Mouse (Mus musculus) cerebellum, adult 8-10 months (tissue): ENCODE results near the gene Trat1.

Experiments
- DNase-seq: peaks from one replicate; pipeline ENCODE4 v3.0.0; 2022

Trat1 gene

DNA sequence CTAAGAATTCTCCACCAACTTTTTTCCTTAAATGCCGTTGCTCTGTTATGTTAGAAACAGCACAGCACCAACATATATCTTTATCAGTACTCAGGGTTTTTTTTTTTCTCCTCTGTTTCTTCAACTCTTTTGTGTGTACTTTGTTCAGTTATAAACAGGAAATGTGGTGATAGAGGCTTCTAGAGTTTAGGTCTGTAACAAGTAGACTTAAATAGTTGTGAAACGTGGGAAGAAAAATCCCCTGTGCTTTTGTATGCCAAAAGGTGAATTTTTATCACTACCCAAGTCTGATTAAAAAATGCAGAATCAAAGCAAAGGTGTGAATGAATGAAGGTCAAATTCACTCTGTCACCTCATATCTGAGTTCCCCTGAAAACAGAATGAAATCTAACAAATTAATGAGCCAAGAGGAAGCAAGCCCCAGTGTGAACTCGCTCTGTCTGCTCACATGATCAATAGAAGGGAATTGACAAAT is at the start of gene Trat1:
Trat1 (minus strand) TSS at position 51 of the 475 bp plus-strand sequence.
- no peak for DNase-seq

DNA sequence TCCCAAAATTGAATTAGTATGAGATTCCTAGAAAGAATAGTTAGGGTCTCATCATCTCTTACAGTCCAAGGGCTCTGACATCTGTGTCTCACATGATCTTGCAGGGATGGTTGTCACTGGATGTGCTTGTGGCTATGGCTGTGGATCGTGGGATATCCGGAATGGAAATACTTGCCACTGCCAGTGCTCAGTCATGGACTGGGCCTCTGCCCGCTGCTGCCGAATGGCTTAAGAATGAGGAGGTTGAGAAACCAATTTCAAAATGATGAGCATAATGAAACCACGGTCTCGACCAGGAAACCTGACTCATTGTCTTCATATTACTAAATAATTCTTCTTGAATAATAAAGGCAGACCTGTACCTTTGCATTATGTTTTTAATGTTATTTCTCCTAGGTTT is 46.7 kb upstream of the Trat1 start:
- no peak for DNase-seq

DNA sequence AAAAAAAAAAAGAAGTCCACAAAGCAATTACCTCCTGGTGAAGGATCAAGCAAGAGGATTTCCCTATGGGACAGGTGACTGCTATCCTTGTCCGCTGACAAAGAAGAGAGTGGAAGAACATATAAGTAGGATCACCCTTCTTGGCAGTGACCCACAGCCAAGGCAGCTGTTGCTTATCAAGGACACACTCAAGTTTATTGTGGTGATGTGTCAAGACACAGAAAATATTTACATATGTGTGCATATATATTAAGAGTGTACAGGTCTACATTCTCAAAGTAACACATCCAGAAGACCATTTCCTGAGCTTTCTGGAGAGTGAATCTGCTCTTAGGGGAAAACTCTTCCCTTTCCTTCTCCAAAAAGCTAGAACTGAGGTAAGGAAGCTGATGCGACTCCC is 44.9 kb upstream of the Trat1 start, which contains the start of gene Retnlb:
Retnlb (plus strand) TSS at position 162 of the 400 bp plus-strand sequence.
- DNase-seq = no peak

DNA sequence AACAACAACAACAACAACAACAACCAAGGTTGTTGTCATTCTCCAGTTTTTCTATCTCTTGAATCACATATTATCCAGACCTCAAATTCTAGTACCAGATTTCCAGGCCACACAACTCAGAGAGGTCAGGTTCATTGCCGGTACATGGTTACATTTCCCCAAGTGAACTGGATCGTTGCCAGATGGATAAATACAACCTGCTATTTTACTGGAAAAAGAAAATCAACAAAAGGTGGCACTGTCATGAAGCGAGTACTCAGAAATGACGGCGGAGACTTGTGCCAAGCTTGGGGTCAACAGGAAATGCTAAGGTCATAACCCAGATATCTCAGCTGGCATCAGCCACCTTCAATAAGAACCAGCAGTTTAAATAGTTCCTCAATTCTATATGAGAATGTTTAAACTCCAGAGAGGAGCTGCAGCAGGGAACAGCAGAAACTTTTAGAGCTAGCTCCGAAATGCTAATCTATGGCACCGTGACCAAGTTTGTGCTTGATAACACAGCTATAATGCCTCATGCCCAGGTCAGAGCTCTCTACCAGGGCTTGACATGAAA is 40.1 kb upstream of the Trat1 start:
- DNase-seq = no peak

DNA sequence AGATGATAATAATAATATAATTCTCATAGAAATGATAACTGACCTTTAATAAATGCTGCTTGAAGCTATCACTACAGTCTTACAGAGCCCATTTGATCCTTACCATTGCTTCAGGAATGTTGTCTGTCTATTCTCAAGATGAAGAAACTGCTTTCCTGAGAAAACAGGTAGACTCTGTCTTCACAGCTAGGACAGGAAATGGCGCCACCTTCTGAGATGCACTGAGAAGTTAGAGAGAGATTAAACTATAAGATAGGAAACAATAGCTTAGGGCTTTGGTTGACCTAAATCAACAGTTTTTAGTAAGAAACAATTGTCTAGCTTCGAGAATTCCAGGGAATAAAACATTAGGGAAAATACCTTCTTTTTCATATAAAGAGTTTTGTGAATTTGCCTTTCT is 37.6 kb upstream of the Trat1 start:
- no peak for DNase-seq

DNA sequence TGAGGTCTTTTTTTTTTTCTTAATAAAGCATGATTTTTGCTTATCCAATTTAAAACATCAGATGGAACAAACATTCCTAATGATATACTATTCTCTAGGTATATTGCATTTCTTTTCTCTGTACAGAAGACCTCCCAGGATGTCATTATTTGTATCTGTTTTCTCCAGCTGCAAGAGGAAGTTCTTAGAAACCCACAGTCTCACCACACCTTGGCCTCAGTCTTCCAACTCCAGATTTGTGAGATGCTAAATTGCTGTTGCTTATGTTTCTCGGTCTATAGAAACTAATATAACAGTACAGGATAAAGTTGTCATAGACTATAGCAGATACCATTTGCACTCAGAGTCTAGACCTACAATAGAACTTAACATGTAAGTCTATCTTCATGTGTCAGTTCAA is 34.7 kb upstream of the Trat1 start:
- DNase-seq = no peak

DNA sequence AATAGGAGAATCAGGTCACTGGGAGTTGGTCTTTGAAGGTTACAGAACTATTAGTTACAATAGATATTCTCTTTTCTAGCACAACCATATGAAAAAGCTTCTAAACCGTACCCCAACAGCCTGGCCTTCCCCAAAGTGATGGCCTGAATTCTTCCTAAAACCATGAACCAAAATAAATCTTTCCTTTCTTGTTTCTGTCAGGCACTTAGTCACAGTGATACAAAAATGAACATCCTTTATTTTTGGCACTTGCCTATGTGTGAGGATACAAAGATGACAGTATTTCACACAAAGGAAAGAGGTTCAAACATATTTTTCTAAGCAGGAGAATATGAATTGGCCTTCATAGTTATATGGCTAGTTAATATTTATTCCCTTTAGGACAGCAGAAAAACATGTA is 33.6 kb upstream of the Trat1 start:
- no peak for DNase-seq

DNA sequence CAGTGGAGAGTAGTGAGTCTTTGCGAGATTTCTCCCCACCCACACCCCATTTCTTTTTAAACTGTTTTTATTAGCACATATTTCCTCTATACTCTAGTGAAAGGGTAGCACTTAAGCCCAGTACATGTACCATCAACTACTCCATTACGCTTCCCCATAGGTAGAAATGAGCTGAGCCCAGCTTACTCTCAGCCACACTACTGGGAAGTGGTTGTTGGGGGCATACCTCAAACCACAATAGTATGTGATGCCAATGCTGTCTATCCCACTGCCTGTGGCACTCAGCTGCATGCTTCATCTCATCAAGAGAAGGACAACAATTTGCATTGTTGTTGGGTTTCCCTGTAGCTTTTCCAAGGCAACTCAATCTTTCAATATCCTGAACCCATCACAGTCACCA is 29.1 kb upstream of the Trat1 start:
- DNase-seq = no peak

DNA sequence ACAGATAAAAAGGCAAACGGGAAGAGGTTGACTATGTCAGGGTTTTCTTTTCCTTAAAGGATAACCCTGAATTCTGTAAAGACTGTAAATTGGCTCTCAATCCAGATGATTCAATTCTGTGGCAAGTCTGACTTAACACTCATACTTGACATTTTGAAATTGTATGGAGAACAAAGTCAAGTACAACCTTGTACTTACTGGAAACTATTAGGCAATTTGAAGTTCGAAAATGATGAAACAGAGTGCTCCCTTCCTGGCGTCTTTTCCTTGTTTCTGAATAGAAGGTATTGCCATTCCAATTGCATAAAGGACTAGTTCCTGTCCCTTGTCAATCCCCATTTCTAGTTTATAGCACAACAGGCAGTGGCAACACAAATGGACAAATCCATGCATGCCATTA is 27.6 kb upstream of the Trat1 start:
- DNase-seq = no peak

DNA sequence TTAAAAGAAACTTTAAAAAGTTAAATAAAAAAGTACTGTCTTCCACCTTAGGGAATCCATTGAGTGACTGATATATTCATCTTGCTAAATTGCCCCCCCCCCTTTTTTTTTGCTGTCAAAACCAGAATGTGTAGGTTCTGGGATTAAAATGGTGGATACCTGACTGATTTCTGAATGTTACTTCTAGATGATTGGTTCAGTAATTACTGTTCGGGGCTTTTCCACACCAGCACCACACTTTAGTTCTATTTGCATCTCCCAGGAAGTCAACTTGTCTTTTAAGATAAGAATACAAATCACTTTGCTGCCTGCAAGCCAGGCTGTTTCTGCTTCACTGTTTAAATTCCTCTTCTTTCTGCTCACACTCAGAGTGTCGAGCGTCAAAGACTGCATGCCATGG is 26.5 kb upstream of the Trat1 start:
- DNase-seq = no peak

DNA sequence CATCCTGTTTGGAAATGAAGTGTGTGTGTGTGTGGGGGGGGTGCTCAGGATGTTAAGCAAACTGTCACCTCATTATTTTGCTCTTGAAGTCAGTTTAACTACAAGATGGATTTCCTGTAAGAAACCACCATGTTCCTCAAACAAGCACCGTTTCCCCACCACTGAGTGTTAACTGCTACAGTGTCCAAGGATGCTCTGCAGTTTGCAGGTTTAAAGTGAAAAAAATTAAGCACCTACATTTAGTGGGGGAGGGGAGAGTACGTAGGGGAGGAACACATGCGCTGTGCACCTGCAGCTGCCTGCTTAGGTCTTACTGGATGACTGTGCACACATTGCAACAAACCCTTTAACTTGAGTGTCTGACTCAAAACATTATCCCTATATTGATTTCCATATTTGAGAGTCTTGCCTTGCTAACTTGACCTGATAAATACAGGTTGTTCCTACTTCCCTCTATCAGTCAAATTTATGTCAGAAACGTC is 16.9 kb upstream of the Trat1 start:
- DNase-seq = no peak

DNA sequence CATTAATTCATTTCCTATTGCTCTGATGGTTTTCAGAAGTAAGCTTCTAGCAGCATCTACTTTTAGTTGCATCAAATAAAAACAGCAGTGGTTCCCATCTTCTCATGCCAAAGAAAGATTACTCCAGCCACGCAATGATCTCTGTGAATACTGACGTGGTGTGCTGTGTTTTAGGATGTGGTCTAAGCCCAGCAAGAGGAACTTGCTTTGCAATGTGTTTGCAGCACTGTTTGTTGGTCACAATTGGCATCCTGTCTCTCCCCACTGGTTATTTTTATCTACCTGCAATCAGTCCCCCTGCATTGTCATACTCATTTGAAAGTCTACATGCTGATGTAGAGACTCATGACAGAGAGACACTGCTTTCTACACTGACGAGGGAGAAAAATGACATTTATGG is 14.4 kb upstream of the Trat1 start:
- DNase-seq = no peak

DNA sequence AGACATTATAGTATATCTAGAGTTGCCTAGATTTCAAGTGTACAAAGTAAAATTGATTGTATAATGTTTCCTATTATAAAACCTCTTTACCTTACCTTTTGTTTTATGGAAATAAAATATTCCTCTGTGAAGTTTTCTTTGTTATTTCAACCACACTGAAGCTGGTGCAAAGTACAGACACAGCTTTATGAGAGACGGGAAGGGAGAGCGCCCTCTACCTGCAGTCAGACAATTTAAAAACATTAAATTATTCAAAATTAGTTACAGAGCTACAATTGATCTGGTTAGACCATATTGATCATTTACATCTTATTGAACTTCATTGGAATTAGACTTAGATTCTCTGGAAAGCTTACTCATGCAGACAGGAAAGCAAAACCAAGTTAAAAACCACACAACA is 5.4 kb upstream of the Trat1 start:
- DNase-seq = no peak

DNA sequence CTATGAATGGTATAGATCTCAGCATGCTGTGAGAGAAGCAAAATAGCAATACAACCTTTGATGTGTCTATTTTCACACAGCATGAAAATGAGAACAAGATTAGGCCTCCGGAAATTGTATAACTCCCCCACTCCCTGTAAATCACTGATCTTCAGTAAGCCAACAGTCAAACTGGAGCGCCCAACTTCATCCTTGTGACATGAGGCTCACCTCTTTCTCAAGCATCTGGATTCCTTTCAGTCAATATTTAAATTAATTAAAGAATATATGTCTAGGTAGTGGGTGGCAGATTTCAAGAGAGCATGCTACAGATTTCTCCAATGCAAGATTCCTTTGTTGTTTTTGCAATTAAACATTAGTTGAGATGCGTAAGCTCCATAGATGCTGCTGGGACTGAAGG is 2.6 kb downstream of the Trat1 start:
- DNase-seq = no peak

DNA sequence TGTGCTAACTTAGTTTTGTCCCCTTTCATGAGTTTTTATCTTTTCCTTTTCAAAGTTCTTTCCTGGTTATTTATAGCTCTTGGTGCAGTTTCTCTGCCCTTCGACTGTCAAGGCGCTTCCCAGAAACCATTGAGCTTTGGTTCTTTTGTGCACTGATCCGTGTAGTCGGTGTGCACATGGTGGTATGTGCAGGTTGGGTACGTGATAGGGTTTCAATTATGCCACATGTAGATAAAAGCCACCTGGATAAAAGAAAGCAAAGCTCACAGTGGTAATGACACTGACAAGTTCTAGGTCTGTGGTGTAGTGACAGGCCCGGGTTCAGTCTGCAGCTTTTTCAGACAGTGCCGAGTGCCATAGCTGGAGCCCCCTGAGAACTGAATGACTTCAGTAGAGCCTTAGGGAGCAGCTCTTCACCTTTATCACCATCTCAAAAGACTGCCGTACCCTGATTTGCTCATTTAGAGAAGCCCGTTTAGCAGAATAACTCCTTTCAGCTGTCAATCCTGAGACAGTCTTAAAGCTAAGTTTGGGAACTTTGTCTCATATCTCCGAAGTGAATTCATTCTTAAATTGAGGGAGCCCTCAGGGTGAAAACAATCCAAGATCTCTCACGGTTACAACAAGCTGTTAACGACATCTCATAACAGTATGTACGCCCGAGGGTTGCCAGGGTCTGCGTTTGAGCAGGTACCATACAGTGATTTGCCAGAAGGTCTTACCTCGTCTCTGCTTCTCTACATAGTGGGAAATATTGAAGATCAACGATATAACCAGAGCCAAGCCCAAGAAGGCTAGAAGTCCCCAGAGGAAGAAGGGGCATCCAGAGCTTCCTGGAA is 11.0 kb downstream of the Trat1 start:
- no peak for DNase-seq

DNA sequence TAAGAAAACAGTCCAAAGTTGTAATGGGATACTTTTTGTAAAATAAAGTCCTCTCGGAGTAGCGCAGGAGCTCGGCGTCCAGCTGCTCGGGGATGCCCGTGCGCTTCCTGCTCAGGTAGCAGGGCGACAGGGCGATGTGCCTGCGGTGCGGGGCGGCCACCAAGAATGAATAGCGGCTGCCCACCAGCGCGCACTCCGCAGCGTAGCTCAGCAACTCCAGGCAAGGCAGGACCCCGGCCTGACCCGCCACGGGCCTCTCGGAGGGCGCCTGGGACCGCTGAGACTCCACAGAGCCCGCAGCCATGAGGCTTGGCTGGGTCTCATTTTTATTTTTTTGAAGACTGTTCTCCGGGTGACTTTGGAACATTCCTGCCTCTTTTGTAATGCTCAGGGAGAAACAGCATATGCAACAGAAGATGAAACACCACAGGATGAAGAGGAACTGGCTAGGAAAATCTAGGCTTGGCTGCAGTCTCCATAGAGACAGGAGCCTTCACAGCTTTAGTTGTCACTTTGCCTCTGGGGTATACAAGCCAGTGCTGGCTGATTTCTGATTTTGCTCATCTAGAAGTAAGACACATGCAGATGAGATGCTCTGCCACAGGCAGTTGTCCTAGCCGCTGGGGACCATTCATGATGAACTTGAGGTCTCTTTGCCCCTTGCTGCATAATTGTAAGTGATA is 21.5 kb downstream of the Trat1 start:
- DNase-seq = no peak

DNA sequence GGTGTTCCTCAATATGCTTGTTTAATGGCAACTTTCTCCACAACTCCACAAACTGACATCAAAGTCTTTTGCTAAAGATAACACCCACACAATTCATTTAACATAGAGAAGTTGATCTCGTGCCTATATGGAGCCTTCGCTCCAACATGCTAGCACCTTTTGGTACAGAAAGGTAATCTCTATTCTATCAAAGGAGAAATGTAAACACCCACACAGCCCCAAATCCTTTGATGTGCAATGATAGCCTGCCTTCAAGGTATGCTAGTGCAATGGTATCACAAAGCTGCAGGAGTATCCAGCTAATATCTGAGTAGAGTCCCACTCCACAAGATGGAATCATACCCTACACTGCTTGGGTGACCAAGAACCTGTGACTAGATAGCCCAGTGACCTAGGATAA is 26.4 kb downstream of the Trat1 start:
- no peak for DNase-seq

DNA sequence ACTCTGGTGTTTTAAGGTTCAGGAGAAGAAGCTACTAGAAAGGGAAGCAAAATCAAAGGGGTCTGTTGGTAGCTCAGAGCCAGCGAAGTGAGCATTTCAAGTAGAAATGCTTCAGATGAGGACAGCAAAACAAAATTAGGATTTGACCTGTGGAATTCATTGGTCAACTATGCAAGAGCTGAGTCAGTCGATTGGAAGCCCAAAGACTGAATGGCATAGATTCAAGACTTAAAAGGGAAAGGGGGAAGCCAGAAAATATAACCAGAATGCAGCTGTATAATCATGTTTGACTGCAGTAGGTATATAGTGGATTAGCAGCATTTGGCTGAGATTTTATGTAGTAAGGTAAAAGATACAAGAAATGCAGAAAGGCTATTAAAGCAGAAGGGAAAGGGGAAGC is 26.8 kb downstream of the Trat1 start:
- no peak for DNase-seq

DNA sequence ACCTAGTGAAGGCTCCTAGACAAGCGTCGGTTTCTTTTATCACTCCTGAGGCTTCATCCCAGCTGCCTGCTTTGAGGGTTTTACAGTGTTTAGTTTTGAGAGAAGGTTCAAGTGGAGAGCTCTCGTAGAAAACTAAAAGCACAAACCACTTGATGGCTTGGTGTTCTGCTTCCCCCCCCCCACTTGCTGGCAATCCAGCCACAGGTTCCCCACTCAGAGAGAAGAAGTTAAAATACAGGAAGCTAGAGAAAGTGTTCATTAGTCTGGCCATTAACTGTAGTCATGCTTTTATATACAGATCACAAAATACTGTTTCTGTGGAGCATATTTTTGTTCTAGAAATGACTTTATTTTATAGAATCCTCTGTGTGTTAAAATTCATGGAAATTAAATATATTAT is 30.3 kb downstream of the Trat1 start:
- no peak for DNase-seq

DNA sequence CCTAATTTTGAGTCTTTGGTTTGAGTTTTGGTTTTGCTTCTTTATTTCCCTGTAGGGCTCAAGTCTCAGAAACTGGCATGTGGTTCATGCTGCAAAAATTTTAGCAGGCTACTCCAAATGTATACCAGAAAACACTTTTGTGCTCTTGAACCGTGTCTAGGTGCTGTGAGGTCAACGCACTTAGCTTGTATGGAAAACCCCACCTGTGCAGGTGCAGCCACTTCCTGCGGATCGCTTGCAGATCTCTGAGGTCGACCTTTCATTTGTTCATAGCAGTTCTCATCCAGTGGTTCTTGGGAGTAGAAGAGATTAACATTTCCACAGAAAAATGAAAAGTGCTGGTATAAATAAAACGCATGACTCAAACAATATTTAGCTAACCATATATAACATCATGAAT is 31.8 kb downstream of the Trat1 start:
- no peak for DNase-seq

DNA sequence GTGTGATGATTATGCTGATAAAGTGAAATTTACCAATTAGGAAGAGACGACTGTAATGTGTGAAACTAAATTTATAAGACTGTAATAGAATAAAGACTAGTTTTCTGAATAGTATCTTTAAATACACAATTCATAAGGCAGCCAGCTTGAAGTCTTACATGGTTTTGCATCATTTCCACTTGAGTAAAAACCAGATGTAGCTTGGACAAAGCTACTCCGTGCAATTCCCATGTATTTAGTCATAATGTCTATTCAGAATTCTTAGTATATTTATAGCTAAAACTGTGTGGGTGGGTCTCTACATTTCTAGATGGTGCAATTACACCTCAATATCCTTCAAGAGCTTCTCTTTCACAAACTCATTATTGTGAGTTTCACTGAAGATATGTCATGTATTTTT is 33.4 kb downstream of the Trat1 start:
- DNase-seq = no peak

DNA sequence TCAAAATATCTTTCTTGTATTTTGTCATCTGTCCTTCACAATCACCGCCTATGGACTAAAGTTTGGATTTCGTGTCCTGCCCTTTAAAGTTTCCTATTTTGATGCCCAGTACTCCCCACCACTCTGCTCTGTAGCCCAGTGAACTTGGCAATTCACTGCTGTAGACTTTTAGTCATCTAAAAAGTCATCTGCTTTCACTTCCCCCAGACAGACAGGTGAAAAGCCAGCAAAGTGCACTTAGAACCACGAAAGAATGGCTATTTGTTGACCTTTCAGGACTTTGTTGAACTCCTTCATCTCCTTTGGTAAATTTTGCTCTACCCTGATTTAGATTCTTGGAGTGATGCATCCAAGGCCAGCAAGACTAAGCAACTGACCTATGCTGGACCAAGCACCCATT is 34.9 kb downstream of the Trat1 start:
- no peak for DNase-seq

DNA sequence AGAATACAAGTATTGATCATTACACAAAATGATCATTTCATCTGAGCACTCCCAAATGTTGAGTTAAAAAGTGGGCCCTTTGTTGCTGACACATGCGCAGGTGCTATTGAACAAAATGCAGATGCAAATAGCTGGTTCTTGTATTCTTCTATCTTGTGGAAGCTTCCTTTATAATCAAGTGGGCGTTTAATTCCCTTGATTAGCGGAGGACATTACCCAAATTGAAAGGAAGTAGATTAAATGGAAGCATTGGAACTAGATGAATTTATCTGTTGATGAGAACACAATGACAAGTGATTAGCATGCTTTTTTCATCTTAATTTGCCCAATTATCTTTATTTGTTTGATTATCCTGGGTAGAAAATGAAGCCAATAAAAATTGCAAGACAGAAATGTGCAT is 51.6 kb downstream of the Trat1 start:
- DNase-seq = no peak

DNA sequence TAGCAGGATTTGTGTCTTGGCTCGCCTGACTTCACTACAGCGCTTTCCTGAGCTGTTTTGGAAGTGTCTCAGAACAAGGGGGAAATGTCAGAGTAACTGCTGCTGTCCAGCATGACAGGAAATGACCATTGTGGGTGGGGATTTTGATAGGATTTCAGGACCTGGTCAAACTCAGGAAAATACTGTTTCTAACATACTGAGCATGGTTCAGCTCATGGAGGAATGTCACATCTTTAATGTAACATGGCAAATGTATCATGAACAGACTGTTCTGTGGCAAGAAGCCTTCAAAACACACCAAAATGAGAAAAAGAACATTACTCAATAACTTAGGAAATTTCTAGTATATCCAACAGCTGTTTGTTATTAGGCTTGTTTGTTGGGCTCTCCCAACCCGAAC is 52.1 kb downstream of the Trat1 start:
- DNase-seq = no peak
